Comparison of ENCODE assay signal across 8 mouse cellular contexts in genomic region chr7:4471179-4471555, GRCm38 (mm10). TPM values are rescaled to one million over a fixed set of nuclear protein-coding genes. Genes with fewer than 3 reads are reported as not detected.
DNase-seq lines count a peak whose midpoint lies in the region; ATAC-seq lines count a peak whose summit lies in the region.

No protein-coding gene starts in this region.

- WGBS in intestine, embryonic 15.5 days: under 1% methylated on average over 24 of the region's 24 CpGs

- H3K36me3 ChIP-seq in intestine, embryonic 15.5 days: no peaks in the 10 kb centered on the region
- no peaks in the 10 kb centered on the region for H3K36me3 ChIP-seq in megakaryocyte, embryonic 14.5 days (replicated peaks; ENCODE audit: low read length)

- ATAC-seq in intestine, embryonic 15.5 days: peak; percentile 84
- ATAC-seq in erythroblast, adult 5-6 weeks (replicated peaks; ENCODE audit: low FRiP score, poor library complexity, severe bottlenecking): no peak

- no peaks in the 10 kb centered on the region for H3K9me3 ChIP-seq in intestine, embryonic 15.5 days
- peaks cover 10% of the 10 kb centered on the region for H3K9me3 ChIP-seq in megakaryocyte, embryonic 14.5 days

- H3K4me1 ChIP-seq in intestine, embryonic 15.5 days (replicated peaks): peaks cover 11% of the 10 kb centered on the region; the same call in 1 of the 2 replicates
- peaks cover 58% of the 10 kb centered on the region for H3K4me1 ChIP-seq in megakaryocyte, embryonic 14.5 days

- peaks cover 29% of the 10 kb centered on the region for H3K27me3 ChIP-seq in intestine, embryonic 15.5 days (replicated peaks)
- H3K27me3 ChIP-seq in megakaryocyte, embryonic 14.5 days (replicated peaks): peaks cover 82% of the 10 kb centered on the region

- H3K4me3 ChIP-seq in intestine, embryonic 15.5 days (replicated peaks): peak overlapping the region; percentile 37
- peak overlapping the region; percentile 91 for H3K4me3 ChIP-seq in megakaryocyte, embryonic 14.5 days (replicated peaks)

- H3K4me2 ChIP-seq in intestine, embryonic 15.5 days (replicated peaks): peak overlapping the region; percentile 87

- H3K9ac ChIP-seq in intestine, embryonic 15.5 days: 0 out of 2 replicates have a peak overlapping the region, but pooled peaks have one; percentile 33

- intact Hi-C loops in left cerebral cortex, postnatal 10 days (cut with DNase I): loop anchor here (2.0 to 5.0 kb wide), 2 partner anchors 38 to 794 kb away; partner anchors contain the start of gene Tmc4

- peak; percentile 90 for DNase-seq in adrenal gland, postnatal 14 days
- peak; percentile 66 for DNase-seq in embryo, embryonic 11.5 days (ENCODE audit: low read depth, low spot score)
- peak; percentile 53 to 80 for DNase-seq in gastrocnemius, postnatal 4 days (ENCODE audit: low spot score in 2 of 2)
- DNase-seq in left cerebral cortex, postnatal 10 days (ENCODE audit: extremely low spot score in 1 of 2, low spot score in 2 of 2): peak; percentile 83 to 92
- peak; percentile 92 to 94 for DNase-seq in right cerebral cortex, postnatal 10 days (ENCODE audit: low spot score in 2 of 2)

- H3K27ac ChIP-seq in intestine, embryonic 15.5 days: no peak overlapping the region

RNA-seq across cellular contexts. Expression of gene Eps8l1, which starts 10.7 kb away (rescaled TPM):
- 5.9 TPM in 2 replicates for total RNA-seq in adrenal gland, postnatal 14 days (2021)
- 1 to 10 TPM; 2.4 to 5.1 TPM for total RNA-seq in gastrocnemius, postnatal 4 days (2021)
- polyA plus RNA-seq in intestine, embryonic 15.5 days (2015; fragmentation: Nextera tagmentation; extraction: Ambion mirVana): 3.4 and 3.9 TPM in 2 replicates
- 1 to 10 TPM; 3.0 to 4.5 TPM for total RNA-seq in left cerebral cortex, postnatal 10 days (2021)
- polyA plus RNA-seq in megakaryocyte, embryonic 14.5 days (2012; ENCODE audit: insufficient read depth, low replicate concordance): not detected in 2 replicates
- 17.1 and 19.4 TPM in 2 replicates for total RNA-seq in erythroblast, adult 5-6 weeks (2015; ENCODE audit: low replicate concordance)
- total RNA-seq in erythroblast, adult 5-6 weeks (2017; ENCODE audit: low replicate concordance): 36.6 and 47.0 TPM in 2 replicates

RNA-seq across cellular contexts. Expression of gene Rdh13, which starts 25.7 kb away (rescaled TPM):
- total RNA-seq in adrenal gland, postnatal 14 days (2021): 26.1 and 31.7 TPM in 2 replicates
- 10 to 100 TPM; 18.0 to 20.7 TPM for total RNA-seq in gastrocnemius, postnatal 4 days (2021)
- polyA plus RNA-seq in intestine, embryonic 15.5 days (2015; fragmentation: Nextera tagmentation; extraction: Ambion mirVana): 28.7 and 28.9 TPM in 2 replicates
- 10 to 100 TPM; 37.7 to 38.9 TPM for total RNA-seq in left cerebral cortex, postnatal 10 days (2021)
- 0.54 and 1.6 TPM in 2 replicates for polyA plus RNA-seq in megakaryocyte, embryonic 14.5 days (2012; ENCODE audit: insufficient read depth, low replicate concordance)
- 0.77 and 3.6 TPM in 2 replicates for total RNA-seq in erythroblast, adult 5-6 weeks (2015; ENCODE audit: low replicate concordance)
- 2.6 and 3.5 TPM in 2 replicates for total RNA-seq in erythroblast, adult 5-6 weeks (2017; ENCODE audit: low replicate concordance)

RNA-seq across cellular contexts. Expression of gene Ppp1r12c, which starts 30.3 kb away (rescaled TPM):
- 83.4 and 90.8 TPM in 2 replicates for total RNA-seq in adrenal gland, postnatal 14 days (2021)
- 10 to 100 TPM; 63.9 to 81.6 TPM for total RNA-seq in gastrocnemius, postnatal 4 days (2021)
- polyA plus RNA-seq in intestine, embryonic 15.5 days (2015; fragmentation: Nextera tagmentation; extraction: Ambion mirVana): 42.4 and 45.8 TPM in 2 replicates
- 100 to 1,000 TPM; 114 to 123 TPM for total RNA-seq in left cerebral cortex, postnatal 10 days (2021)
- 267 and 1,249 TPM in 2 replicates for polyA plus RNA-seq in megakaryocyte, embryonic 14.5 days (2012; ENCODE audit: insufficient read depth, low replicate concordance)
- total RNA-seq in erythroblast, adult 5-6 weeks (2015; ENCODE audit: low replicate concordance): 37.2 and 45.3 TPM in 2 replicates
- total RNA-seq in erythroblast, adult 5-6 weeks (2017; ENCODE audit: low replicate concordance): 41.3 and 52.0 TPM in 2 replicates

RNA-seq across cellular contexts. Expression of gene Tnnt1, which starts 45.0 kb away (rescaled TPM):
- 1.1 and 2.0 TPM in 2 replicates for total RNA-seq in adrenal gland, postnatal 14 days (2021)
- 100 to 1,000 TPM; 466 to 479 TPM for total RNA-seq in gastrocnemius, postnatal 4 days (2021)
- 21.3 and 27.1 TPM in 2 replicates for polyA plus RNA-seq in intestine, embryonic 15.5 days (2015; fragmentation: Nextera tagmentation; extraction: Ambion mirVana)
- 1 to 10 TPM; 2.0 to 3.1 TPM for total RNA-seq in left cerebral cortex, postnatal 10 days (2021)
- polyA plus RNA-seq in megakaryocyte, embryonic 14.5 days (2012; ENCODE audit: insufficient read depth, low replicate concordance): 38.2 TPM in 1 of 2 replicates, not detected in the other
- 1.3 TPM in 1 of 2 replicates, not detected in the other for total RNA-seq in erythroblast, adult 5-6 weeks (2015; ENCODE audit: low replicate concordance)
- 3.8 and 7.2 TPM in 2 replicates for total RNA-seq in erythroblast, adult 5-6 weeks (2017; ENCODE audit: low replicate concordance)

RNA-seq across cellular contexts. Expression of gene Tnni3, which starts 52.9 kb away (rescaled TPM):
- 0.85 and 3.0 TPM in 2 replicates for total RNA-seq in adrenal gland, postnatal 14 days (2021)
- total RNA-seq in gastrocnemius, postnatal 4 days (2021): 1 to 10 TPM; 1.7 to 3.0 TPM
- 2.2 and 3.0 TPM in 2 replicates for polyA plus RNA-seq in intestine, embryonic 15.5 days (2015; fragmentation: Nextera tagmentation; extraction: Ambion mirVana)
- total RNA-seq in left cerebral cortex, postnatal 10 days (2021): not detected
- 3.9 TPM in 1 of 2 replicates, not detected in the other for polyA plus RNA-seq in megakaryocyte, embryonic 14.5 days (2012; ENCODE audit: insufficient read depth, low replicate concordance)
- total RNA-seq in erythroblast, adult 5-6 weeks (2015; ENCODE audit: low replicate concordance): not detected in 2 replicates
- total RNA-seq in erythroblast, adult 5-6 weeks (2017; ENCODE audit: low replicate concordance): not detected in 2 replicates
